Mouse (Mus musculus) embryonic facial prominence, embryonic 11.5 days (tissue): ENCODE results near the gene Bicral. TPM values are rescaled to one million over a fixed set of nuclear protein-coding genes. Genes with fewer than 3 reads are reported as not detected.

Experiments
- ATAC-seq: fragments of 200-750 bp; cut with Nextera tagmentation; replicated peaks from 2 replicates; pipeline ENCODE4 v1.8.0; 2017; ENCODE audit warnings: low read depth; ENCODE audit not compliant: insufficient number of reproducible peaks, low FRiP score, low TSS enrichment
- DNase-seq: peaks from one replicate; pipeline ENCODE4 v3.0.0-alpha.2; 2015; ENCODE audit warnings: low spot score
- H3K27ac ChIP-seq: fragments of 300-500 bp; sonication (generic); replicated peaks from 2 replicates; pipeline ENCODE4 v1.5.1; 2014; ENCODE audit warnings: mild to moderate bottlenecking, low read depth, low read length, control low read depth
- H3K27me3 ChIP-seq: fragments of 300-500 bp; sonication (generic); 2 replicates; pipeline ENCODE4 v1.6.1; 2014; ENCODE audit warnings: mild to moderate bottlenecking, low read length, moderate library complexity, mixed read lengths; ENCODE audit not compliant: control insufficient read depth, insufficient read depth
- H3K36me3 ChIP-seq: fragments of 300-500 bp; sonication (generic); replicated peaks from 2 replicates; pipeline ENCODE4 v1.6.1; 2014; ENCODE audit warnings: low read depth, mild to moderate bottlenecking, low read length, moderate library complexity, mixed read lengths; ENCODE audit not compliant: control insufficient read depth, insufficient read depth
- H3K4me1 ChIP-seq: fragments of 300-500 bp; sonication (generic); 2 replicates; pipeline ENCODE4 v1.6.1; 2014; ENCODE audit warnings: low read length, mixed read lengths; ENCODE audit not compliant: control insufficient read depth, insufficient read depth
- H3K4me2 ChIP-seq: fragments of 300-500 bp; sonication (generic); 2 replicates; pipeline ENCODE4 v1.6.1; 2014; ENCODE audit warnings: low read depth, mild to moderate bottlenecking, control low read depth, low read length, moderate library complexity
- H3K4me3 ChIP-seq: fragments of 300-500 bp; sonication (generic); 2 replicates; pipeline ENCODE4 v1.5.1; 2014; ENCODE audit warnings: low read depth, low read length, control low read depth
- H3K9ac ChIP-seq: fragments of 300-500 bp; sonication (generic); replicated peaks from 2 replicates; pipeline ENCODE4 v1.6.1; 2014; ENCODE audit warnings: mild to moderate bottlenecking, control low read depth, low read length
- H3K9me3 ChIP-seq: fragments of 300-500 bp; sonication (generic); replicated peaks from 2 replicates; pipeline ENCODE4 v1.6.1; 2016; ENCODE audit warnings: mild to moderate bottlenecking, low read length, inconsistent platforms, mixed read lengths; ENCODE audit not compliant: control insufficient read depth
- WGBS: fragments of 180-500 bp; shearing (Covaris S2); extraction: QIAGEN DNeasy Blood & Tissue Kit; methylation state at CpG from one replicate; pipeline ENCODE4 v1.1.7; 2014; 5-methylcytosine and 5-hydroxymethylcytosine counted together
- polyA plus RNA-seq: library from polyadenylated mRNA; unstranded; fragments of >200 nt; fragmentation: Nextera tagmentation; extraction: Ambion mirVana; gene quantifications from 2 replicates; pipeline ENCODE4 v1.2.1, GENCODE M21; 2014

Gene Bicral
- polyA plus RNA-seq, 1 experiment from 2014 or later, result 4.7 TPM

GRCm38 (mm10) chr17:46814497-46814896, 43.8 kb downstream of the Bicral start:
- Histone ChIP-seq H3K27ac (no peak overlapping the region), H3K9me3 (no peaks in the 10 kb centered on the region), H3K4me2 (no peak overlapping the region), H3K27me3 (no peaks in the 10 kb centered on the region), H3K36me3 (no peaks in the 10 kb centered on the region; the same call in 1 of the 2 replicates), H3K4me3 (no peak overlapping the region), H3K9ac (no peak overlapping the region), H3K4me1 (no peaks in the 10 kb centered on the region)
- ATAC-seq, result no peak
- DNase-seq, result no peak
- 87% methylated on average over 6 of the region's 6 CpGs for WGBS

GRCm38 (mm10) chr17:46813637-46814036, 44.6 kb downstream of the Bicral start:
- no peaks in the 10 kb centered on the region; the same call in 1 of the 2 replicates for H3K36me3 ChIP-seq

GRCm38 (mm10) chr17:46812442-46812841, 45.8 kb downstream of the Bicral start:
- DNase-seq, result no peak
- Histone ChIP-seq H3K36me3 (no peaks in the 10 kb centered on the region; the same call in 1 of the 2 replicates), H3K4me3 (no peak overlapping the region), H3K4me2 (no peak overlapping the region), H3K4me1 (no peaks in the 10 kb centered on the region), H3K9ac (no peak overlapping the region), H3K27ac (no peak overlapping the region), H3K9me3 (no peaks in the 10 kb centered on the region), H3K27me3 (no peaks in the 10 kb centered on the region)
- no peak for ATAC-seq
- WGBS, result 76% methylated on average over 1 of the region's 1 CpGs

More at GRCm38 (mm10) chr17:46813637-46814036, 44.6 kb downstream of the Bicral start:
- H3K27ac ChIP-seq, result no peak overlapping the region
- no peak overlapping the region for H3K4me2 ChIP-seq
- H3K27me3 ChIP-seq, result no peaks in the 10 kb centered on the region
- no peak overlapping the region for H3K9ac ChIP-seq
- no peaks in the 10 kb centered on the region for H3K4me1 ChIP-seq
- whole genome bisulfite sequencing, result 89% methylated on average over 8 of the region's 8 CpGs
- no peak overlapping the region for H3K4me3 ChIP-seq
- no peak for ATAC-seq
- no peak for DNase-seq
- no peaks in the 10 kb centered on the region for H3K9me3 ChIP-seq

GRCm38 (mm10) chr17:46810672-46811071, 47.6 kb downstream of the Bicral start:
- no peaks in the 10 kb centered on the region for H3K27me3 ChIP-seq
- ATAC-seq (no peak), DNase-seq (no peak)
- no peak overlapping the region for H3K9ac ChIP-seq
- WGBS, result 92% methylated on average over 3 of the region's 3 CpGs
- no peak overlapping the region for H3K4me2 ChIP-seq
- H3K9me3 ChIP-seq, result no peaks in the 10 kb centered on the region
- no peak overlapping the region for H3K4me3 ChIP-seq
- H3K36me3 ChIP-seq, result no peaks in the 10 kb centered on the region; the same call in none of the 2 replicates
- H3K4me1 ChIP-seq, result no peaks in the 10 kb centered on the region
- H3K27ac ChIP-seq, result no peak overlapping the region

- no peaks in the 10 kb centered on the region for H3K27me3 ChIP-seq
- no peak overlapping the region for H3K9ac ChIP-seq
- H3K4me3 ChIP-seq, result no peak overlapping the region
- H3K27ac ChIP-seq, result no peak overlapping the region
- DNase-seq, result no peak
- no peaks in the 10 kb centered on the region for H3K9me3 ChIP-seq
- no peak for ATAC-seq
- H3K4me1 ChIP-seq, result no peaks in the 10 kb centered on the region
- no peaks in the 10 kb centered on the region; the same call in none of the 2 replicates for H3K36me3 ChIP-seq
- H3K4me2 ChIP-seq, result no peak overlapping the region
- 85% methylated on average over 6 of the region's 6 CpGs for WGBS
Observed at GRCm38 (mm10) chr17:46809131-46809830, 49.0 kb downstream of the Bicral start.

GRCm38 (mm10) chr17:46808376-46808775, 49.9 kb downstream of the Bicral start:
- no peak overlapping the region for H3K4me3 ChIP-seq
- no peaks in the 10 kb centered on the region; the same call in 1 of the 2 replicates for H3K36me3 ChIP-seq
- no peaks in the 10 kb centered on the region for H3K27me3 ChIP-seq
- no peak overlapping the region for H3K9ac ChIP-seq
- no peak for ATAC-seq
- no peak overlapping the region for H3K4me2 ChIP-seq
- 92% methylated on average over 10 of the region's 10 CpGs for WGBS
- no peaks in the 10 kb centered on the region for H3K9me3 ChIP-seq
- H3K27ac ChIP-seq, result no peak overlapping the region
- DNase-seq, result no peak
- no peaks in the 10 kb centered on the region for H3K4me1 ChIP-seq

GRCm38 (mm10) chr17:46801761-46802160, 56.5 kb downstream of the Bicral start:
- Histone ChIP-seq H3K4me1 (no peaks in the 10 kb centered on the region), H3K9ac (no peak overlapping the region), H3K27me3 (no peaks in the 10 kb centered on the region), H3K4me3 (no peak overlapping the region), H3K9me3 (no peaks in the 10 kb centered on the region), H3K27ac (no peak overlapping the region), H3K4me2 (no peak overlapping the region), H3K36me3 (peaks cover 8% of the 10 kb centered on the region)
- ATAC-seq, result no peak
- no peak for DNase-seq
- 84% methylated on average over 6 of the region's 6 CpGs for WGBS

- DNase-seq (no peak), ATAC-seq (no peak)
- Histone ChIP-seq H3K36me3 (peaks cover 8% of the 10 kb centered on the region), H3K4me1 (no peaks in the 10 kb centered on the region; the same call in 1 of the 2 replicates), H3K4me2 (no peak overlapping the region), H3K27me3 (no peaks in the 10 kb centered on the region), H3K4me3 (no peak overlapping the region), H3K9ac (no peak overlapping the region), H3K27ac (no peak overlapping the region), H3K9me3 (no peaks in the 10 kb centered on the region)
- 83% methylated on average over 10 of the region's 10 CpGs for WGBS
Observed at GRCm38 (mm10) chr17:46799680-46800079, 58.6 kb downstream of the Bicral start.
